Mouse (Mus musculus): Measurements from ENCODE around the gene Rfx5. TPM values are rescaled to one million over a fixed set of nuclear protein-coding genes. Genes with fewer than 3 reads are reported as not detected.
A peak's percentile ranks its signal among the peaks of the same experiment; 100 is the strongest.

Rfx5 gene
- total and polyA plus RNA-seq, 3 experiments, result 11.7 to 27.8 (median 24.3) TPM

- no peak overlapping the region for H3K4me3 ChIP-seq (ENCODE audit: low read depth, low read length)
- TF ChIP-seq TAL1 (conservative IDR thresholded peaks at IDR 0.05; ENCODE audit: low read depth, low read length), result no peak
- no peak for TF ChIP-seq POLR2AphosphoS5 (IDR thresholded peaks at IDR 0.05; ENCODE audit: insufficient replicate concordance, low read depth, low read length)
- TF ChIP-seq GATA2 (IDR thresholded peaks at IDR 0.05; ENCODE audit: borderline replicate concordance, low read depth, low read length), result no peak
- TF ChIP-seq CTCF (IDR thresholded peaks at IDR 0.05; ENCODE audit: low read depth, low read length), result no peak
- no peak for TF ChIP-seq GATA1 (IDR thresholded peaks at IDR 0.05; ENCODE audit: borderline replicate concordance, low read length)
- H3K27me3 ChIP-seq (ENCODE audit: insufficient read depth, low read length), result no peaks in the 10 kb centered on the region
- ATAC-seq (ENCODE audit: extremely low read depth, insufficient number of reproducible peaks, low FRiP score, poor library complexity, severe bottlenecking) (peak; percentile 50), DNase-seq (ENCODE audit: low spot score) (no peak)
- no peaks in the 10 kb centered on the region for H3K9me3 ChIP-seq (replicated peaks)
- H3K36me3 ChIP-seq (replicated peaks), result peaks cover 93% of the 10 kb centered on the region
- peaks cover 13% of the 10 kb centered on the region; the same call in 1 of the 2 replicates for H3K4me1 ChIP-seq (ENCODE audit: insufficient read depth, low read depth, low read length)
Measured at GRCm38 (mm10) chr3:94987578-94987977, 33.7 kb downstream of the Rfx5 start.

- Histone ChIP-seq H3K27me3 (ENCODE audit: insufficient read depth, low read length) (no peaks in the 10 kb centered on the region), H3K4me3 (ENCODE audit: low read depth, low read length) (no peak overlapping the region), H3K4me1 (ENCODE audit: insufficient read depth, low read depth, low read length) (peaks cover 13% of the 10 kb centered on the region; the same call in 1 of the 2 replicates), H3K36me3 (replicated peaks) (peaks cover 95% of the 10 kb centered on the region), H3K9me3 (replicated peaks) (no peaks in the 10 kb centered on the region)
- ATAC-seq (ENCODE audit: extremely low read depth, insufficient number of reproducible peaks, low FRiP score, poor library complexity, severe bottlenecking) (no peak), DNase-seq (ENCODE audit: low spot score) (no peak)
- TF ChIP-seq CTCF (IDR thresholded peaks at IDR 0.05; ENCODE audit: low read depth, low read length), result no peak
- TF ChIP-seq GATA1 (IDR thresholded peaks at IDR 0.05; ENCODE audit: borderline replicate concordance, low read length), result no peak
- no peak for TF ChIP-seq TAL1 (conservative IDR thresholded peaks at IDR 0.05; ENCODE audit: low read depth, low read length)
- no peak for TF ChIP-seq GATA2 (IDR thresholded peaks at IDR 0.05; ENCODE audit: borderline replicate concordance, low read depth, low read length)
- TF ChIP-seq POLR2AphosphoS5 (IDR thresholded peaks at IDR 0.05; ENCODE audit: insufficient replicate concordance, low read depth, low read length), result no peak
Measured at GRCm38 (mm10) chr3:94989159-94989761, 35.4 kb downstream of the Rfx5 start.

GRCm38 (mm10) chr3:94996946-94997345 is 43.1 kb downstream of the Rfx5 start:
- TF ChIP-seq GATA1 (IDR thresholded peaks at IDR 0.05; ENCODE audit: borderline replicate concordance, low read length) (no peak), CTCF (IDR thresholded peaks at IDR 0.05; ENCODE audit: low read depth, low read length) (peak; percentile 100)
- H3K36me3 ChIP-seq (replicated peaks), result peaks cover 98% of the 10 kb centered on the region
- H3K4me3 ChIP-seq (ENCODE audit: low read depth, low read length), result no peak overlapping the region
- peak; percentile 57; the same call in 1 of the 2 replicates for ATAC-seq (ENCODE audit: extremely low read depth, insufficient number of reproducible peaks, low FRiP score, poor library complexity, severe bottlenecking)
- H3K27me3 ChIP-seq (ENCODE audit: insufficient read depth, low read length), result no peaks in the 10 kb centered on the region
- DNase-seq (ENCODE audit: low spot score), result peak; percentile 82
- peaks cover 6% of the 10 kb centered on the region for H3K4me1 ChIP-seq (ENCODE audit: insufficient read depth, low read depth, low read length)
- H3K9me3 ChIP-seq (replicated peaks), result no peaks in the 10 kb centered on the region

GRCm38 (mm10) chr3:95002569-95002968 is 48.7 kb downstream of the Rfx5 start:
- H3K4me3 ChIP-seq (ENCODE audit: low read depth, low read length), result no peak overlapping the region
- H3K9me3 ChIP-seq (replicated peaks), result no peaks in the 10 kb centered on the region
- H3K4me1 ChIP-seq (ENCODE audit: insufficient read depth, low read depth, low read length), result peaks cover 27% of the 10 kb centered on the region
- TF ChIP-seq TAL1 (conservative IDR thresholded peaks at IDR 0.05; ENCODE audit: low read depth, low read length), result no peak
- no peak for ATAC-seq (ENCODE audit: extremely low read depth, insufficient number of reproducible peaks, low FRiP score, poor library complexity, severe bottlenecking)
- H3K36me3 ChIP-seq (replicated peaks), result peaks cover 96% of the 10 kb centered on the region
- no peaks in the 10 kb centered on the region for H3K27me3 ChIP-seq (ENCODE audit: insufficient read depth, low read length)
- DNase-seq (ENCODE audit: low spot score), result no peak

- no peak for TF ChIP-seq CTCF (IDR thresholded peaks at IDR 0.05; ENCODE audit: low read depth, low read length)
- TF ChIP-seq GATA2 (IDR thresholded peaks at IDR 0.05; ENCODE audit: borderline replicate concordance, low read depth, low read length), result no peak
- TF ChIP-seq TAL1 (conservative IDR thresholded peaks at IDR 0.05; ENCODE audit: low read depth, low read length), result no peak
- TF ChIP-seq POLR2AphosphoS5 (IDR thresholded peaks at IDR 0.05; ENCODE audit: insufficient replicate concordance, low read depth, low read length), result no peak
- TF ChIP-seq GATA1 (IDR thresholded peaks at IDR 0.05; ENCODE audit: borderline replicate concordance, low read length), result no peak
- Histone ChIP-seq H3K27me3 (ENCODE audit: insufficient read depth, low read length) (no peaks in the 10 kb centered on the region), H3K9me3 (replicated peaks) (no peaks in the 10 kb centered on the region), H3K4me1 (ENCODE audit: insufficient read depth, low read depth, low read length) (peaks cover 34% of the 10 kb centered on the region), H3K4me3 (ENCODE audit: low read depth, low read length) (no peak overlapping the region), H3K36me3 (replicated peaks) (peaks cover 96% of the 10 kb centered on the region)
- DNase-seq (ENCODE audit: low spot score), result no peak
- no peak for ATAC-seq (ENCODE audit: extremely low read depth, insufficient number of reproducible peaks, low FRiP score, poor library complexity, severe bottlenecking)
Measured at GRCm38 (mm10) chr3:95003273-95003672, 49.4 kb downstream of the Rfx5 start.

GRCm38 (mm10) chr3:95005651-95006050 is 51.8 kb downstream of the Rfx5 start:
- no peak for ATAC-seq (ENCODE audit: extremely low read depth, insufficient number of reproducible peaks, low FRiP score, poor library complexity, severe bottlenecking)
- H3K4me1 ChIP-seq (ENCODE audit: insufficient read depth, low read depth, low read length), result peaks cover 50% of the 10 kb centered on the region
- DNase-seq (ENCODE audit: low spot score), result no peak
- H3K36me3 ChIP-seq (replicated peaks), result peaks cover 97% of the 10 kb centered on the region
- no peaks in the 10 kb centered on the region for H3K27me3 ChIP-seq (ENCODE audit: insufficient read depth, low read length)
- TF ChIP-seq GATA2 (IDR thresholded peaks at IDR 0.05; ENCODE audit: borderline replicate concordance, low read depth, low read length), result no peak
- TF ChIP-seq CTCF (IDR thresholded peaks at IDR 0.05; ENCODE audit: low read depth, low read length), result no peak
- 0 out of 2 replicates have a peak, but pooled peaks have one; percentile 51 for TF ChIP-seq POLR2AphosphoS5 (IDR thresholded peaks at IDR 0.05; ENCODE audit: insufficient replicate concordance, low read depth, low read length)
- no peak for TF ChIP-seq TAL1 (conservative IDR thresholded peaks at IDR 0.05; ENCODE audit: low read depth, low read length)
- TF ChIP-seq GATA1 (IDR thresholded peaks at IDR 0.05; ENCODE audit: borderline replicate concordance, low read length), result no peak
- H3K9me3 ChIP-seq (replicated peaks), result no peaks in the 10 kb centered on the region
- no peak overlapping the region for H3K4me3 ChIP-seq (ENCODE audit: low read depth, low read length)
